Mouse (Mus musculus) A20 (cell line): ENCODE data around the gene Spns2.
"Not testable (repeated sequence)": the region's sequence is repeated elsewhere in the genome, so short reads cannot be mapped to it uniquely, and the experiment has no call there.

Experiments used
- DNase-seq: peaks from one replicate; pipeline ENCODE4 v3.0.0-alpha.2; 2011; ENCODE audit warnings: low read depth, low spot score

Spns2 gene

GRCm38 (mm10) chr11:72436756-72437650, 52.7 kb downstream of the Spns2 start:
- DNase-seq, result no peak

GRCm38 (mm10) chr11:72436271-72436670, 53.4 kb downstream of the Spns2 start:
- no peak for DNase-seq

DNA sequence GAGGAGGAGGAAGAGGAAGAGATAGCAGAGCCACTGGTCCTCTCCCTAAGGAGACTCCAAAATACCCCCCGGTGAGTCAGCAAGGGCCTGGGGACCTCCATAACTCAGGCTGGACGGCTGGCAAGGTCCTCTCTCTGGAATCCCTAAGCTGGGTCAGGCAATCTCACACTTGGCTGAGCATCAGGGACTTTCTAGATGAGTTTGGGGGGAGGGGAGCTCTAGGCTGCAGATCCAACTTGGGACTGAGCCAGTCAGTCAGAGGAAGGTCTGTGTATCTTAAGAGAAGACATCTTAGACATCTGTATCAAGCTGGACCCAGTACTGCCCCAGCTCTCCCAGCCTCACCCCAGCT, 54.0 kb downstream of the Spns2 start:
- no peak for DNase-seq

- no peak for DNase-seq
Measured at GRCm38 (mm10) chr11:72434963-72435693, 54.6 kb downstream of the Spns2 start, which contains the start of gene Ggt6. TSS of gene Ggt6 (plus strand) at chr11:72435526.

DNA sequence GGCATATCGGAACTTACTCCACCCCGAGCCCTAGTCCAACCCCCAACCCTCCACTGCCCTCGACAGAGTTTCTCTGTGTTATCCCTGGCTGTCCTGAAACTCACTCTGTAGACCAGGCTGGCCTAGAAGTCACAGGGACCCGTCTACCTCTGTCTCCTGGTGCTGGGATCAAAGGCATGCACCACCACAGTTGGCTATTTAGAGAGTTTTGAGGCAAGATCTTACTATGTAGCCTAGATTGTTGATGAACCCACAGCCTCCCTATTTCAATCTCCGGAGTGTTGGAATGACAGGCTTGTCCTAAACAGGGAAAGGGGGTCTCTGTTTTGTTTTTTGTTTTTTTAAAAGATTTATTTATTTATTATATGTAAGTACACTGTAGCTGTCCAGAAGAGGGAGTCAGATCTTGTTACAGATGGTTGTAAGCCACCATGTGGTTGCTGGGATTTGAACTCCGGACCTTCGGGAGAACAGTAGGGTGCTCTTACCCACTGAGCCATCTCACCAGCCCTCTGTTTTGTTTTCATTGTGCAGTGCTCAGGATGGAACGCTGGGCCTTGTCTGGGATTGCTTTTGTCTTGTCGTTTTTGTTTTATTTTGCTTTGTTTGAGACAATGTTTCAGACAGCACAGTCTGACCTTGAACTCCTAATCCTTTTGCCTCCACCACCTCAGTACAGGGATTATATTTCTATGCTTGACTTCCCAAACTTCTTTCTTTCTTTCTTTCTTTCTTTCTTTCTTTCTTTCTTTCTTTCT, 59.2 kb downstream of the Spns2 start:
- DNase-seq, result not testable (repeated sequence)

- DNase-seq, result peak; percentile 91
Measured at GRCm38 (mm10) chr11:72429288-72429690, 60.4 kb downstream of the Spns2 start.

- peak; percentile 90 for DNase-seq
Measured at GRCm38 (mm10) chr11:72428694-72429093, 61.0 kb downstream of the Spns2 start.

GRCm38 (mm10) chr11:72426884-72427283, 62.8 kb downstream of the Spns2 start:
- peak; percentile 30 for DNase-seq

GRCm38 (mm10) chr11:72425201-72425600, 64.5 kb downstream of the Spns2 start:
- DNase-seq, result no peak

DNA sequence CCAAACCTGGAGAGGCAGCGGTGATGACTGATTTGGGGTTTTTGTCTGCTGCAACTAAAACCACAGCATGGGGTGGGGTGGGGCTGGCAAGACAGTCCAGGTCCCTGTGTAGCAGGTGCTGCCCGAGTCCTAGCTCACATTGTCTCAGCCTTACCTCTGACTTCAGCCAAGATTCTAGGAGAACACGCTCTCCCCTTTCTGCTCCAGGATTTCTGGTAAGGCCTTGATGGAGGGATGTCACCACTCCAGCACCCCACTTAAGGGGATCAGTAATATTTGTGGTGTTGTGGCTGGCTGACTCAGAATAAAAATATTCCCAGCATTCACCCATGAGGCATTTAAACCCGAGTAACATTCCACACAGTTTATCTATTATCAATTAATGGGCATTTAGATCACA, 66.0 kb downstream of the Spns2 start:
- DNase-seq, result no peak

DNA sequence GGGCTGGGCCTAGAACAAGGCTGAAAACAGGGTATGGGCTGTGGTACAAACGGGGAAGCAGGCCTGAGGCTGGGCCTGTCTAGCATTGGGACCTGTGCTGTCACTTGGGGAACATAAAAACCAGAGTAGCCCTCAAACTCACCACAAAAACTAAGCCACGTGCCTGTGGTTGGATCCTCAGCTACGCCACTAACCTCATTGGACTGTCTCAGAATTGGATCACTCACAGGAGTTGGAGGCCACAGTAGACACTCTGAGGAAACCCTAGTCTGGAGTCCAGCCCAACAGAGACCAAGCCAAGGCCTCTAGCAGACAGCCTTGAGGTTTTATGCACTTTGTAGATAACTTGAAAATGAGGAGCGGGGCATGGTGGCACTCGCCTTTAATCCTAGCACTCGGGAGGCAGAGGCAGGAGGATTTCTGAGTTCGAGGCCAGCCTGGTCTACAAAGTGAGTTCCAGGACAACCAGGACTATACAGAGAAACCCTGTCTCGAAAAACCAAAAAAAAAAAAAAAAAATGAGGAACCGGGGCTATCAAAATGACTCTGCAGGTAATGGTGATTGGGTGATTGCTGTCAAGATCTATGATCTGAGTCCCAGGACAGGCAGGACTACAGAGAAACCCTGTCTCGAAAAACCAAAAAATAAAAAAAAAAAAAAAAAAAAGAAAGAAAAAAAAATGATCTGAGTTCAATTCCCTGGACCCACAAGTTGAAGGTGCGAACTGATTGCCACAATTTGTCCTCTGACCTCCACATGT, 68.0 kb downstream of the Spns2 start:
- peak; percentile 56 for DNase-seq

GRCm38 (mm10) chr11:72420460-72421122, 69.1 kb downstream of the Spns2 start:
- no peak for DNase-seq

- DNase-seq, result no peak
Measured at GRCm38 (mm10) chr11:72419006-72419405, 70.7 kb downstream of the Spns2 start.

- no peak for DNase-seq
Measured at GRCm38 (mm10) chr11:72418227-72418626, 71.5 kb downstream of the Spns2 start.

DNA sequence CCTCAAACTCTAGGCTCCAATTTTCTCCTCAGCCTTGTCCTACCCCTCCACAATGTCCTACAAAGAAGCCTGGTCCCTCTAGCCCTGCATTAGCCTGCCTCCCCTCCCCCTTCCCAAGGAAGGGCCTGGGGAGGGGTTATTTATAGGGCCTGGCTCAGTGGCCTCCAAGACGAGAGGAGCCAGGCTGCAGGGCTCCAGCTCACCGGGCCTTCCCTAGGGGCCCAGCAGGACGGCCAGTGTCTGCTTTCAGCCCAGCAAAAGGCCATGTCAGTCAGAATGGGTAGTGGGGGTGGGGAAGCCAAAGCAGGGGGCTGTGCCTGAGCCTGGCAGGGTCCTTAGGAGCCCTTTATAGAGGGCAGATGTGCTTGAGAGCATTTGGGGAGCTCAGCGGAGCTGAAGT, 72.3 kb downstream of the Spns2 start:
- DNase-seq, result no peak

- DNase-seq, result no peak
Measured at GRCm38 (mm10) chr11:72416666-72417065, 73.0 kb downstream of the Spns2 start.

DNA sequence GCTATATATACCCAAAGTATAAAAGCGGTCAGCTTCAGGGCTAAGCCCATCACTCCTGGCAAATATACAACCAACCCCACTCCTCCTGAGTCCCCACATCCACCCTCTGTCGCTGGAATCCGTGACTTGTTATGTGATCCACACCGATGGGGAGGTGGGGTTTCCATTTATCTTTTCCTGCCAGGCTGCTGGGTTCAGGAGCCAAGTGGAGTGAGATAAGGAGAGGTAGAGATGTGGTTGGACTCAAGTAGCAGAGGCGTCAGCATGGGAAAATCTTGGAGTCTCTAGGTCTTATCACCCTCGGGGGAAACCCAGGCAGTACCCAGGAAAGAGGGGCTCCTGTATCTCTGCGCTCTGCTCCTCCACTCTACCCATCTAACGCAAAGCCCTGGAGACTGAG, 74.5 kb downstream of the Spns2 start:
- DNase-seq, result no peak

GRCm38 (mm10) chr11:72413601-72414190, 76.0 kb downstream of the Spns2 start:
- DNase-seq, result no peak

- DNase-seq, result no peak
Measured at GRCm38 (mm10) chr11:72413016-72413415, 76.7 kb downstream of the Spns2 start.

DNA sequence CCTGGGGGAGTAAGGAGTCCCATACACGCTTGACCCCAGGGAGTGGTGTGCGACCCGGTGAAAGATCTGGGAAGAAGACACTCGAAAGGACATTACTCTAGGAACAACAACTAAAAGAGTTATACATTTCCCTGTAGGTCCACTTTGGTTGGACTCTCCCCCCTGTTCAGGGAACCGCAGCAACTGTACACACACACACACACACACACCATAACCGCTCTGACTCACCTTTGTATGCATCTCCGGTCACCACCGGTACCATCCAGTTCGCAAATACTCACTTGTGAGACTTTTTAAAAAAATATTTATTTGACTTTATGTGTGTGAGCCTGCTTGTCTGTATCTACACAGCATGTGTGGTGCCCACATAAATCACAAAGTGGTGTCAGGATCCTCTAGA, 77.8 kb downstream of the Spns2 start:
- no peak for DNase-seq
